Comparison of ENCODE assay signal across 34 mouse cellular contexts in genomic region chr2:172516407-172516992, GRCm38 (mm10). TPM values are rescaled to one million over a fixed set of nuclear protein-coding genes. Genes with fewer than 3 reads are reported as not detected.
DNase-seq lines count a peak whose midpoint lies in the region; ATAC-seq lines count a peak whose summit lies in the region.
"Had no signal": no experiment of that assay in that cellular context is flagged by ENCODE, and none has a peak within 500 bp of the region (broad histone marks: within the 10 kb centered on the region; RNA-seq: fewer than 3 reads in every experiment).

No protein-coding gene starts in this region.

- H3K4me1 ChIP-seq in intestine, embryonic 15.5 days (replicated peaks): no peaks in the 10 kb centered on the region
- H3K4me1 ChIP-seq in intestine, embryonic 16.5 days (ENCODE audit: control insufficient read depth, insufficient read depth, low read length): no peaks in the 10 kb centered on the region
- H3K4me1 ChIP-seq: embryonic facial prominence, embryonic 13.5 days; liver, embryonic 12.5 days had no signal

- peak; percentile 43; the same call in 1 of the 2 replicates for ATAC-seq in intestine, embryonic 15.5 days
- no peak for ATAC-seq in intestine, embryonic 16.5 days
- ATAC-seq in frontal cortex, adult (ENCODE audit: low TSS enrichment): no peak
- ATAC-seq: forebrain, embryonic 16.5 days; liver, embryonic 12.5 days; liver, postnatal 0 days had no signal

- 18% methylated on average over 11 of the region's 11 CpGs for WGBS in intestine, embryonic 15.5 days
- WGBS in intestine, embryonic 16.5 days: 25% methylated on average over 11 of the region's 11 CpGs

- H3K9me3 ChIP-seq in intestine, embryonic 15.5 days: no peaks in the 10 kb centered on the region
- no peaks in the 10 kb centered on the region for H3K9me3 ChIP-seq in intestine, embryonic 16.5 days (ENCODE audit: control insufficient read depth, low read length)
- H3K9me3 ChIP-seq: embryonic facial prominence, embryonic 13.5 days; liver, embryonic 12.5 days; midbrain, embryonic 12.5 days had no signal

- DNase-seq in embryo, embryonic 10 days (ENCODE audit: low spot score): peak; percentile 32
- DNase-seq in embryo, embryonic 10.5 days (ENCODE audit: low spot score): no peak
- peak; percentile 99 for DNase-seq in ES-CJ7 (ENCODE audit: low read depth, low spot score)
- DNase-seq in embryo, embryonic 11 days: peak; percentile 33
- no peak for DNase-seq in adrenal gland, postnatal 25 days
- DNase-seq: adrenal gland, postnatal 36 days; cerebellum, adult 18-20 months; cerebellum, postnatal 10 days; gastrocnemius, postnatal 10 days; heart, postnatal 10 days; kidney, adult 2 months; kidney, postnatal 36 days; left cerebral cortex, postnatal 4 days; liver, postnatal 0 days; lung, postnatal 36 days; spleen, adult 18-20 months had no signal

- H3K4me3 ChIP-seq in intestine, embryonic 15.5 days (replicated peaks): no peak overlapping the region
- H3K4me3 ChIP-seq in intestine, embryonic 16.5 days (ENCODE audit: low read length): no peak overlapping the region
- H3K4me3 ChIP-seq: embryonic facial prominence, embryonic 13.5 days; heart, embryonic 13.5 days; liver, embryonic 12.5 days; midbrain, embryonic 12.5 days had no signal

- H3K27ac ChIP-seq in intestine, embryonic 15.5 days: no peak overlapping the region
- H3K27ac ChIP-seq in intestine, embryonic 16.5 days (ENCODE audit: low read length): no peak overlapping the region
- H3K27ac ChIP-seq: embryonic facial prominence, embryonic 13.5 days; heart, embryonic 13.5 days; liver, embryonic 12.5 days; midbrain, embryonic 12.5 days had no signal

- no peaks in the 10 kb centered on the region for H3K27me3 ChIP-seq in intestine, embryonic 15.5 days (replicated peaks)
- H3K27me3 ChIP-seq in intestine, embryonic 16.5 days (replicated peaks; ENCODE audit: control insufficient read depth, insufficient read depth, low read length): no peaks in the 10 kb centered on the region
- H3K27me3 ChIP-seq: embryonic facial prominence, embryonic 13.5 days had no signal

- no peak overlapping the region for H3K9ac ChIP-seq in intestine, embryonic 15.5 days
- no peak overlapping the region for H3K9ac ChIP-seq in intestine, embryonic 16.5 days (ENCODE audit: low read depth, low read length)
- H3K9ac ChIP-seq: embryonic facial prominence, embryonic 13.5 days; heart, embryonic 13.5 days; liver, embryonic 12.5 days; liver, postnatal 0 days; midbrain, embryonic 12.5 days had no signal

- no peaks in the 10 kb centered on the region for H3K36me3 ChIP-seq in intestine, embryonic 15.5 days
- no peaks in the 10 kb centered on the region for H3K36me3 ChIP-seq in intestine, embryonic 16.5 days (ENCODE audit: control insufficient read depth, insufficient read depth, low read length)
- H3K36me3 ChIP-seq: embryonic facial prominence, embryonic 13.5 days; heart, embryonic 13.5 days; liver, embryonic 12.5 days; midbrain, embryonic 12.5 days had no signal

- no peak overlapping the region for H3K4me2 ChIP-seq in intestine, embryonic 15.5 days (replicated peaks)
- H3K4me2 ChIP-seq in intestine, embryonic 16.5 days (ENCODE audit: low read depth, low read length): no peak overlapping the region
- H3K4me2 ChIP-seq: embryonic facial prominence, embryonic 13.5 days; heart, embryonic 13.5 days; liver, embryonic 12.5 days; midbrain, embryonic 12.5 days had no signal

RNA-seq across cellular contexts. Expression of gene Tfap2c, which starts 32.9 kb away (rescaled TPM):
- polyA plus RNA-seq in intestine, embryonic 15.5 days (2015; fragmentation: Nextera tagmentation; extraction: Ambion mirVana): 0.06 and 0.15 TPM in 2 replicates
- 0.04 and 0.13 TPM in 2 replicates for polyA plus RNA-seq in intestine, embryonic 16.5 days (2015; fragmentation: Nextera tagmentation; extraction: Ambion mirVana)
- not detected in 2 replicates for total RNA-seq in adrenal gland, postnatal 25 days (2021)
- total RNA-seq: adrenal gland, adult 18-20 months; adrenal gland, postnatal 36 days; common myeloid progenitor, adult 5-6 weeks; gastrocnemius, postnatal 10 days; heart, adult 8-10 months; heart, postnatal 10 days; hematopoietic stem cell, adult 5-6 weeks; megakaryocyte, adult 5-6 weeks had no signal
- polyA plus RNA-seq: kidney, adult 2 months; liver, embryonic 12.5 days; liver, postnatal 0 days had no signal

RNA-seq across cellular contexts. Expression of gene Fam209, which starts 44.2 kb away (rescaled TPM):
- not detected in 2 replicates for polyA plus RNA-seq in intestine, embryonic 15.5 days (2015; fragmentation: Nextera tagmentation; extraction: Ambion mirVana)
- polyA plus RNA-seq in intestine, embryonic 16.5 days (2015; fragmentation: Nextera tagmentation; extraction: Ambion mirVana): 0.20 TPM in 1 of 2 replicates, not detected in the other
- total RNA-seq in adrenal gland, postnatal 25 days (2021): 0.49 TPM in 1 of 2 replicates, not detected in the other
- total RNA-seq: adrenal gland, adult 18-20 months; adrenal gland, postnatal 36 days; common myeloid progenitor, adult 5-6 weeks; heart, adult 8-10 months; heart, postnatal 10 days; layer of hippocampus, postnatal 25 days had no signal
- polyA plus RNA-seq: liver, embryonic 12.5 days; liver, postnatal 0 days; neural tube, embryonic 14.5 days had no signal

RNA-seq across cellular contexts. Expression of gene Gcnt7, which starts 58.1 kb away (rescaled TPM):
- polyA plus RNA-seq in intestine, embryonic 15.5 days (2015; fragmentation: Nextera tagmentation; extraction: Ambion mirVana): 0.95 and 1.1 TPM in 2 replicates
- 0.99 and 1.0 TPM in 2 replicates for polyA plus RNA-seq in intestine, embryonic 16.5 days (2015; fragmentation: Nextera tagmentation; extraction: Ambion mirVana)
- not detected in 2 replicates for total RNA-seq in adrenal gland, postnatal 25 days (2021)
- total RNA-seq: adrenal gland, adult 18-20 months; adrenal gland, postnatal 36 days; gastrocnemius, postnatal 10 days; heart, adult 8-10 months; heart, postnatal 10 days; layer of hippocampus, adult 8-10 months; layer of hippocampus, postnatal 25 days; left cerebral cortex, postnatal 4 days; megakaryocyte, adult 5-6 weeks had no signal
- polyA plus RNA-seq: brain, embryonic 14.5 days; gonadal fat pad, adult 2 months; kidney, adult 2 months had no signal

Comparison
In these comparisons a context has a peak if more than half of its experiments do, and no peak if none do; other contexts are left out.
1. DNase-seq: peak in embryo, embryonic 10 days (single experiment), ES-CJ7 (single experiment) and embryo, embryonic 11 days (single experiment); none in embryo, embryonic 10.5 days (single experiment) and adrenal gland, postnatal 25 days (single experiment).